Mouse (Mus musculus): Measurements from ENCODE around the gene Gm4952.
"Not testable (repeated sequence)": the region's sequence is repeated elsewhere in the genome, so short reads cannot be mapped to it uniquely, and the experiment has no call there.

Gm4952 gene

DNA sequence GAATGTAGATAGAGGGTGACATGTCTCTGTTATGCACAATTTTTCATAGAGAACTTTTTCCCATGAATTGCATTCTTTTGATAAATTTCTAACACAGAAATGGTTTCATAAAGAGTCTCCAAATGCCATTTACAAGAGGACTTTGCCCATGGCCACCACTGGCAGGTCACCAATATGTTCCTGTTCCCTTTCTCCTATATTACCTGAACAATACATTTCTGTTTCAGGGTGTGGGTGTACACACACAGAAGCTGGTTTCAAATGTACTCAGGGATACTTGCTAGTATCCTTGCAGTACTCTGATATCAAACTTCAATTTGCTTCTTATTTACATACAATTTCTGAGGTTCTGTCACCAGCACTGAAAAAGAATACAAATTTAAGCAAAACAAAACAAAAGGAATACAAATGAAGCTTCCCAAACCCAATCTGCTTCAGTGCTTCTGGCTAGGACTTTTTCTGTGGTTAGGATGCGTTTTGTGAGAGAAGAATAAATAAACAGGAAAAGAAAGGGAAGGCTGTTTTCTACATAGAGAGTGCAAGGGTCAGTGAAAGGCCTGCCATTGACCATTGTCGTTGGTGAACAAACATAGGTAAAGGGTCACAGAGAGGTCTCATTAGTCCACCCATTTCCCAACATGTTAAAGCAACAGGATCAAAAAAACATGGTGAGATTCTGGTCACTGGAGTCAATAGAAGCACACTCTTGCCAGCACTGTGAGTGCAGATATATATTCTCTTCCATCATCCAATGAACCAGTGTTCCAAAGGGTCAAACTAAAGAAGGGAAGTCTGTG, 1.1 kb downstream of the Gm4952 start:
- no peak for DNase-seq

DNA sequence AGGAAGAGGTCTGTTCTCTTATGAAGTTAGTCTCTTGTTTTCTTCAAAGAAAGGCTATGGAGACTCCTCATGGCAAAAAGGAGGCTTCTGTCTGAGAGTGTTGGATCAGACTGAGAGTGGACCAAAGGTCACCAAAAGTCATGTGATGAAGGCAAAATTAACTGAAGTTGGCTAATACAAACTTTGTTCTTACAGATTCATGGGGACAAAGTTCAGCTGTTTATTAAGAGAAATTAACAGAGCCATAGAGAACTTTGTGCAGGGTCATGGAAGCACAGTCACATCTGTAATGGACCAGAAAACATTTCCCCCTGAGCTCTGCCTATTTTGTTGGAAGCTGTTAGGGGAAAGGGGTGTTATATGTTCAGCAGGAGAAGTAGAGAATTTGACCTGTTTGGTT, 8.6 kb downstream of the Gm4952 start:
- no peak for DNase-seq

DNA sequence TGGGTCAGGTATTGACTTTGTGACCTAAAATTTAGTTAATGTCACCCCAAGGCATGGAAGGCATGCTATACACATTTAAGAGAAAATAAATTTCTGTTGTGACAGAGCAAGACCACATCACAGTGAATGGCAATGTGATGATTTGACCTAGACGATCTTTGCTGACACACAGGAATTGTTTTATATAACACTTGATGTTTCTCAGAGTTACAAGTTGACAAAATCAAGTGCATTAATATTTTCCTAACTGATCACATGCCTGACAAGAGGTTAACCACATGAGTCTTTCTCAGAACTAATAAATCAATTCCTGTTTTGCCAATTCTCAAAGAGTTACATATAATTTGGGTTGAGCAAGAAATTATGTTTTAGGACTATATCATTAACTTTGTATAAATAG, 13.9 kb downstream of the Gm4952 start:
- no peak for DNase-seq

DNA sequence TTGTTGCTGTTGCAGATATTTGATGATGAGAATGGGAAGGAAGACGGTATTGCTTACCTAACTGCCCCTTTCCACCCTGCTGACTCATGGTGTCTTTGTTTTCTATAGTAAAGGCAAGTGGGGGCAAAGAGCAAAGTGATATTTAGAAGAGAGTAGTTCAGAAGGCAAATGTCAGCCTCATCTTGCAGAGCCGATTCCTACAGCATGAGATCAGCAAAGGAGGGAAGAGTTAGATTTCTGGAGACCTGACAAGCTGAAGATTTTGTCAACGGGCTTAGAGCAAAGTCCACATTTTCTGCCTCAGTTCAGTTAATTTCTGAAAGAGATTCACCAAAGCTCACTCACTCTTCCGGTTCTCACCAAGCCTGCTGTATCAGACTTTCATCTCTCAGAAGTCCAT, 33.4 kb downstream of the Gm4952 start, which contains the start of gene Glyat:
Gene Glyat (plus strand): TSS at position 133 of the 400 bp plus-strand sequence.
- no peak for DNase-seq

DNA sequence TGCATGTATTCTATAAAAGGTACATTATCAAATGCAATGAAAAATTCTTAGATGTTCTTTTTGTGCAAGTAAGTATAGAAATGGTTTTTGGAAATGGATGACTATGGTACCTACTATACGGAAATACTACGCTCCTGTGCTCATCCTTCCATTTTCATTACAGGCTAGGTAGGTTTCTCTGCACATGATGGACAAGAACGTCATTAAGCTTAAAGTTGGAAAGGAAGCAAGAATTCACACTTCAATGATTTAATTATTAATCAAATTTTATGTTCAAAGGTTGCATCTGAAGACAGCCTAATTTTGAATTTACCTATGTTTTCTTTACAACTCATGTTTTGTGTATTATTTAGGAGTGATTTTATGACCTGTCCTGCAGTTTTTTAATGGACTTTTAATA, 34.5 kb downstream of the Gm4952 start:
- DNase-seq: no peak

DNA sequence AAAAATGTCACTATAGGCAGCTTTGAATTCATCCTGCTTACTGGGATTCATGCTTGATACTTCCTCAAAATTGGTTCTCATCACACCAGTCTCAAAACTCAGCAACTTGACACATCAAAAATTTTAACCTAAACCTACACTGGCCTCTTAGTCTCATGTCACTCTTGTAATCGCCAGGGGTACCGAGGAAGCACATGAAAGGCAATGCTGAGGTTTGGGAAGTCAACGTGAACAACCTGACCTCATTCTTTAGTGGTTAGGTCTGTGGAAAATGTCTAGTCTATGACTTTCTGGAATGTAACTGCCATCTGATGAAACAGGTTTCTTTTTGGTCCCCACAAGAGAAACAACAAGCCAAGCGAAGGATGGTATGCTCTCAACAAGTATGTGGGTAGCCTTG, 35.2 kb downstream of the Gm4952 start:
- no peak for DNase-seq

DNA sequence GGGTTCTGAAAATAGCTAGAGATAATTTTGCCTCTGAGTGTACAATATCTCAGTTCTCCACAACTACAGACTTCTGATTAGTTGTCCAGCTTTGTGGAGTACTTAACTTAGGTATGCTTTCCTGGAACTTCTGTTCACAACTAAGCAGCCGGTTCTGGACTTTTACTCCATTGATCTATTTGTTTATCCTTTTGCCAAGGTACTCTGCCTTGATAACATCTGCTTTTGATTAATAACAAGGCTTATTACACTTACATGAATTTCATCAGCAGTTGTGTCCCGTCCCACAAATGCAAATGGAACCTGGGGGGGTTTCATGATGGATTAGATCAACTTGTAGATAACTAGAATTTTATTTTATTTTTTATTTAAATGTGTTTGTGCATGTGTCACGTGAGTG, 37.1 kb downstream of the Gm4952 start:
- no peak for DNase-seq

DNA sequence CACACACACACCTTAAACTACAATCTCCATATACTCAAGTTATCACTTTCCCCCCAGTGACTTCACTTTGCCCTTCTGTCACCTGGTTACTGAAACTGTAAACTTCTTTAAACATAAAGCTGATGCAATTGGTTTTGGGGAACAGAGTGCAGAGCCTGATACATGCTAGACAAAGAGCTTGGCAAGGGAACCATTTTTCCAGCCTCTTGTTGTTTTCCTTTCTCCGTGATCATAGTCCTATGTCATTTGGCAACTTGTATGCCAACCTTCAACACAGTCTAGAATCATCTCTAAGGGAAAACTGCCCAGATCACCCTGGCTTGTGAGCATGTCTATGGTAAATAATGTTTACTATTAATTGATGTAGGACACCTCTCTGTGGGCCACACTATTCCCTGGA, 38.3 kb downstream of the Gm4952 start:
- no peak for DNase-seq

DNA sequence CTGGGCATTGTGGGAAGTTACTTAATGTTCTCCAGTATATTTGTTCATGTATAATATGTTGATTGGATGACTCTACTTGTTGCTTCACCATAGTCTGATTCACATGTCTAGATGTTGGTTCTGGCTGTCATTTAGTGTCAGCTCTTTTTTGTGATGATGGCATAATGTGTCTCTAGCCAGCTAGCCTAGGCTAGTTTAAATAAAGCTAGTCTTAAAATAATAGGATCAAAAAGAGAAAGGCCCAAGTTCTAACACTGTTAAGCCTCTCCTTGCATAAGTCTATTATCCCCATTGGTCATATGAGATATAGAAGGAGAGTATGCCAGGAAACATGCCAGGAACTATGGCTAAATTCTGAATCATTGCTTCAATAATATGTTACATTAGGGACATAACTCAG, 49.7 kb downstream of the Gm4952 start:
- no peak for DNase-seq

DNA sequence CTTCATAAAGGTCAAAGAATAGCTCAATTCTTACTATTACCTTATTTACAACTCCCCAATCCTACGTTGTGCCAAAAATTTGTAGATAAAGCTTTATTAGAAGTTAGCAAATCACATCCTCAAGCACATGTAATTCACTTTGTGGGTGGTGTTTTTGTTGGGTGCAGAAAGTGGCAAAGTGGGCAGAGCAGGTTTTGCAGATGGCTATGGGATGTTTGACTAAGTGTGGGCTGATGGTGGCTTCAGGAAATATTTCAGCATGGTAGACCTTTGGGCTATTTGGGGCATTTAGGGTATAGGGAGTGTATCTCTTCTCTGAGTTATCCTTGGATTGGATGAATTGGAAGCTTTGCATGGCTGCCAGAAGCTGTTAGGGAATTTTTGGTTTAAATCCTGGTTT, 66.4 kb downstream of the Gm4952 start:
- no peak for DNase-seq

DNA sequence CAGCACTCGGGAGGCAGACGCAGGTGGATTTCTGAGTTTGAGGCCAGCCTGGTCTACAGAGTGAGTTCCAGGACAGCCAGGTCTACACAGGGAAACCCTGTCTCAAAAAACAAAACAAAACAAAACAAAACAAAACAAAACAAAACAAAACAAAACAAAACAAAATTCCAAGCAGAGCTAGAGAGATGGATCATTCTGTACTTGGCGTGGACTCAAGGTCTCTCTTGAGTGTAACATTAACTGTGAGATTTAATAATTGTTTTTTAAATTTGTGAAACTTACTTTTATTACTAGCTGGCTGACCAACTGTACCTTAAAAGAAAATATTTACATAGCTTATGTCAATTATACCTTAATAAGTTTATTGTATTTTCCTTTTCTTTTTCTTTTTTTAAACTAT, 68.8 kb downstream of the Gm4952 start:
- DNase-seq: not testable (repeated sequence)

DNA sequence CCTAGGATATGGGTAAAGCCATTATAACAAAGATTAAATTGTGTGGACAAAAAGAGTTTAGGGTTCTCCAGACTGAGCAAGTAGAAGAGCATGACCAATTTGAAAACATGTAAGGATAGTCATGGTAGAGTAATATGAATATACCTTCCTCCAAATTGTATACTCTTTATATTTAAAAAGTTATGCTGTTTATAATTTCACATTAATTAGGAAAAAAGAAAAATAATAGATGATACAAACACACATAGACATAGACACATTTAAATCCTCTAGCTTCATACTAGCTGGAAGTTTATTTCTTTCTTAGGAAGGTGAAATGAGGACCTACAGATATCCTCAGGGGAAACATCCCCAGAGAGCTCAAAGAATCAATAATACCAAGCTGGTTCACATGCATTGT, 70.4 kb downstream of the Gm4952 start, which contains the start of gene Olfr1442:
Gene Olfr1442 (plus strand): TSS at position 301 of the 400 bp plus-strand sequence.
- no peak for DNase-seq

DNA sequence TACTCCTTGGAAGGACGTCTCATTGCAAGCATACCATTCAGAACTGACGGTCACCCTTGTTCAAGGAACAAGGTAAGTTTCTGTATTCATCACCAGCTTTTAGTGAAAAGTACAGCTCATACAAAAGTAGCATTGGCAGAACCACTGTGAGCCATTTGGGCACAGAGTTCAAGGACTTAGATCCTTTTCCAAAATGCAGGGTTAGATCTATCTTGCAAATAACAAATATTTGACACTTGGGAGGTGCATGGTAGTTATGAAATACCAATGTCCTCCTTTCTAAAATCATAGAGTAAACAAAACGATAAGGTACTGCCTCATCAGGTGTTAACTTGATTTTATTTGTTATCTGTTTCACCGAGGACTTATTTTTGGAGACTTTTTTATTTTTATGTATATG, 71.3 kb downstream of the Gm4952 start:
- no peak for DNase-seq

DNA sequence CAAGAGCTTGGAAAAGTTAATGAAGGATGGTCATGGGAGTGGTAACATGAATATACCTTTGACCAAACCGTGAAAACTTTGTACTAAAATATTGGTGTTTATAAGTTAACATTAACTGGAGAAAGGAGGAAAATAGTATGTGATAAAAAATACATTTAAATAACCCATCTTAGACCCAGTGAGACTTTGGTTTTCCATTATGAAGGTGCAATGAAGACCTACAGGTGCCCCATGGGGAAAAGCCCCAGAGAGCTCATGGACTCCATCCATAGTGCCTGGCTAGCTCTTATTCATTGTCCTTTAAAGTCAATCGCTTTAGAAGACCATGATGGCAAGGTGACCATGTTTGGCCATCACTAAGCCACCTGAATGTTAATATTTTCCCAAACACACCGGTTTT, 78.0 kb downstream of the Gm4952 start, which contains the start of gene Olfr1443:
Gene Olfr1443 (plus strand): TSS at position 301 of the 400 bp plus-strand sequence.
- DNase-seq: no peak
